Mouse (Mus musculus) lung, adult 2 months (tissue): ENCODE results near the gene C8g.

Source experiments
- CTCF ChIP-seq: fragments of 200-500 bp; IDR thresholded peaks from 2 replicates; pipeline ENCODE4 v1.5.1; 2011; ENCODE audit warnings: mild to moderate bottlenecking, low read length, control low read depth; ENCODE audit not compliant: insufficient read depth
- POLR2A ChIP-seq: fragments of 200-500 bp; IDR thresholded peaks from 2 replicates; pipeline ENCODE4 v1.6.1; 2011; ENCODE audit warnings: low read depth, mild to moderate bottlenecking, control low read depth, low read length, borderline replicate concordance; ENCODE audit errors: extremely low read depth

DNA sequence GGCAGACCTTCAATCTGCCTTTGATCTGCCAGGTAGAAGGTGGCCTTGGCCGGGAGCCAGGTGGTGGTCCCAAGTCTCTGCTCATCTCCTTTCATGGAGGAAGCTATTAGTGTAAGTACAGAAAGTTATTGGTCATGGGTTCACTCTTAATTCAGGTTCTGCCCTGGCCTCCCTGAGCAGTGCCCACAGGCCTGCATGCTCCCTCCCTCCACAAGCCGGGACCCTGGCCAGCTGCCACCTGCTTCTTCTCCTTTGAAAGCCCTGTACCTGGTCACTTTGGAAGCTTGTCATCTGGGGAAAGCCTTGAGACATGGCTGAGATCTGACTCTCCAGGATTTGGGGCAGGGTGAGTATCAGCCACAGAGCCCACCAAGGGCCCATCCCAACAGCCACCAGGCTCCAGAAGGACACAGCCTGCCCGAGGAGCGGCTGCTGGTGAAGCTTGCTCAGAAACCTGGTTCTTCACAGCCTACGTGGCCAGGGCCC lies 8.0 kb downstream of the C8g start, which contains the start of gene Lcn12:
- TF ChIP-seq CTCF (no peak), POLR2A (no peak)
